Mouse (Mus musculus): ENCODE results near the gene Fbxl7. TPM values are rescaled to one million over a fixed set of nuclear protein-coding genes. Genes with fewer than 3 reads are reported as not detected.

The Fbxl7 gene
- polyA plus RNA-seq, 1 experiment from 2014 or later: 11.3 TPM

DNA sequence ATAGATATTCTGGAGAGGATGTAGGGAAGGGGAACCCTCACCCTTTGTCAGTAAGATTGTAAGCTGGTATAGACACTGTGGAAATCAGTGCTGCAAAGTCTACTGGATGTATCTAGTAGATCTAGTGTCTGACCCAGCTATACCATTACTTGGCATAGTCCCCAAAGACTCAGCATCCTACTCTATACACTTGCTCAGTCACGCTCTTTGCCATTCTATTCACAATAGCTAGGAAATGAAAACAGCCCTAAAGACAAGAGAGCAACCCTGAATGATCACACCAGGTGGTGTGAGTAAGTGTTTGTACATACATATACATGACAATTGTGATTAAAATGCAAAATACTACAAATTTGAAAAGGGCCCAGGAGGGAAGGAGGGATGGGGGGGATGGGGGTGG is 23.1 kb downstream of the Fbxl7 start:
- Histone ChIP-seq H3K9me3 (no peaks in the 10 kb centered on the region), H3K4me1 (replicated peaks) (peaks cover 11% of the 10 kb centered on the region), H3K4me3 (replicated peaks) (no peak overlapping the region), H3K27ac (no peak overlapping the region), H3K9ac (no peak overlapping the region), H3K4me2 (replicated peaks) (no peak overlapping the region), H3K36me3 (no peaks in the 10 kb centered on the region), H3K27me3 (replicated peaks) (no peaks in the 10 kb centered on the region)
- 90% methylated on average over 1 of the region's 1 CpGs for WGBS
- ATAC-seq: no peak

DNA sequence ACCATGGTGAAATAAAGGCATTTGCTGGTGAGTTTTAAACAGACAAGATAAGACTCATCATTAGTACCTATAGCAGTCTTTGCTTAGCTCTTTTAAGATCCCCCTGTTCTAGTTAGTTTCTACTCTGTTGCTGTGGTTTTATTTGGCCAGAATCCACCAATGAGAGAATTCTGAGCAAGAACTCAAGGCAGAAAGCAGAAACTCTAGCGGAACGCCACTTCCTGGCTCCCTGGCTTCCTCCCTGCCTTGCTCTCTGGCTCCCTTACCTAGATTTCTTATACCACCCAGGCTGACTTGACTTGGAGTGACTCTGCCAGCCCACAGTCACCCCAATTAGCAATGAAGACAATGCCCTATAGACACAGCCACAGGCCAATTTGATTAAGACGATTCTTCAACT is 26.2 kb downstream of the Fbxl7 start:
- ATAC-seq: no peak
- Histone ChIP-seq H3K4me2 (replicated peaks) (no peak overlapping the region), H3K27ac (no peak overlapping the region), H3K27me3 (replicated peaks) (no peaks in the 10 kb centered on the region), H3K36me3 (no peaks in the 10 kb centered on the region), H3K9ac (no peak overlapping the region), H3K4me1 (replicated peaks) (0 out of 2 replicates have a peak, but pooled peaks cover 6% of the 10 kb centered on the region), H3K9me3 (no peaks in the 10 kb centered on the region), H3K4me3 (replicated peaks) (no peak overlapping the region)
- WGBS: 75% methylated on average over 3 of the region's 3 CpGs

DNA sequence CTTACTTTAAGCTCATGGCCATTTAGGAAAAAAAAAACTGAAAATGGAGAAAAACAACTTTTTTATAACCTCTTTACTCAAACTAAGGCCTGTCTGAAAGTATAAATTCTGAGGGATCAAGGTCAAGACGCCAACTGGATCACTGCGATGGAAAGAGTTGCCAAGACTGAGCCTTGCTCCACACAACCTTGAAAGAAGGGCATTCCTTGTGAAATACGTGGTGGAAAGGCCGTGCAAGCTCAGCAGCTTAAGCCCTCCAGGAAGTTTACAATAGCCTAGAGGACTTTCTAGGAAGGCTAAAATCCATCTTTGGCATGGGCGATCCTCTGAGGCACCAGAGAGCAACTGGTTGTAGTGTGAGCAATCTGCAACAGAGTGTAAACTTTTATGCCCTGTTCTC is 27.9 kb downstream of the Fbxl7 start:
- H3K4me3 ChIP-seq (replicated peaks): no peak overlapping the region
- H3K9me3 ChIP-seq: no peaks in the 10 kb centered on the region
- H3K4me2 ChIP-seq (replicated peaks): no peak overlapping the region
- H3K27me3 ChIP-seq (replicated peaks): no peaks in the 10 kb centered on the region
- 0 out of 2 replicates have a peak, but pooled peaks cover 6% of the 10 kb centered on the region for H3K4me1 ChIP-seq (replicated peaks)
- 58% methylated on average over 5 of the region's 5 CpGs for WGBS
- no peaks in the 10 kb centered on the region for H3K36me3 ChIP-seq
- H3K9ac ChIP-seq: no peak overlapping the region
- H3K27ac ChIP-seq: no peak overlapping the region
- no peak for ATAC-seq

DNA sequence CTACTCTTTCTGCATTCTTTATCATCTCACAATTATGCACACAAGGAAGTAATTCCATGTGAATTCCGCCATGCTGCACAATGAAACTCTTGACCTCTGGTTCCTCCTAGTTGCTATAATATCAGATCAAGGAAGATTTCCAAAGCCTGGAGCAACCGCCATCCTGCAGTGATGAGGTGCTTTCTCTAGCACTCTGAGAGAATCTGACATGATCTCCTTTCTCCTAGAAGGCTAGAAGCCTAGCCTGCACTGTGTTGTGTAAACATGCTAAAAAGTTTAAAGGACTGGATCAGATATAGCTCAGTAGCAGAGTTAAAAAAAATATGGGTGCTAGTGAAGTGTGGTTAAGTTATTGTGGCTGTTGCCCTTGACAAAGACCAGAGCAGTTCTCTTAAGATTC is 33.2 kb downstream of the Fbxl7 start:
- Histone ChIP-seq H3K27me3 (replicated peaks) (no peaks in the 10 kb centered on the region), H3K36me3 (no peaks in the 10 kb centered on the region), H3K4me1 (replicated peaks) (no peaks in the 10 kb centered on the region), H3K4me2 (replicated peaks) (no peak overlapping the region), H3K4me3 (replicated peaks) (no peak overlapping the region), H3K9me3 (no peaks in the 10 kb centered on the region), H3K27ac (no peak overlapping the region), H3K9ac (no peak overlapping the region)
- 65% methylated on average over 2 of the region's 2 CpGs for WGBS
- ATAC-seq: no peak

DNA sequence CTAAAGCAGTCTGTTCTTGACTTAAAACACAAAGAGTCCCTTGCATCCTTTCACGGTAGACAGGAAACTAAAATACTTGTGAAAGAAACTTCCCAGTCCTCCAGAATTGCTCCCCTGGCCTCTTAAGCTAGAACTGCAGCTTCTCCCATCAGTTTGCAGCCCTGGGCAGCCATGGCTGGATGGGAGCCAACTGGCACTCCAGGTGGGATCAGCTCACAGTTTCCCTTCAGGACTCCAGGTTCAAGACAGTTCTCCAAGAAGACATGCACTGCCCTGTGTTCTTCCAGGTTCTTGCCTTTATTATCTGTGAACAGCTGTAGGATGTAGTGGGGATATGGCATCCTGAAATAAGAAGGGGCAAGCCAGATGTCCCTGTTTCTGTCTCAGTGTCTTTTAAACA is 45.8 kb downstream of the Fbxl7 start:
- H3K4me2 ChIP-seq (replicated peaks): no peak overlapping the region
- ATAC-seq: no peak
- no peak overlapping the region for H3K9ac ChIP-seq
- no peaks in the 10 kb centered on the region for H3K27me3 ChIP-seq (replicated peaks)
- no peak overlapping the region for H3K27ac ChIP-seq
- no peak overlapping the region for H3K4me3 ChIP-seq (replicated peaks)
- H3K4me1 ChIP-seq (replicated peaks): 0 out of 2 replicates have a peak, but pooled peaks cover 3% of the 10 kb centered on the region
- no peaks in the 10 kb centered on the region for H3K9me3 ChIP-seq
- H3K36me3 ChIP-seq: no peaks in the 10 kb centered on the region
- 33% methylated on average over 1 of the region's 1 CpGs for WGBS

DNA sequence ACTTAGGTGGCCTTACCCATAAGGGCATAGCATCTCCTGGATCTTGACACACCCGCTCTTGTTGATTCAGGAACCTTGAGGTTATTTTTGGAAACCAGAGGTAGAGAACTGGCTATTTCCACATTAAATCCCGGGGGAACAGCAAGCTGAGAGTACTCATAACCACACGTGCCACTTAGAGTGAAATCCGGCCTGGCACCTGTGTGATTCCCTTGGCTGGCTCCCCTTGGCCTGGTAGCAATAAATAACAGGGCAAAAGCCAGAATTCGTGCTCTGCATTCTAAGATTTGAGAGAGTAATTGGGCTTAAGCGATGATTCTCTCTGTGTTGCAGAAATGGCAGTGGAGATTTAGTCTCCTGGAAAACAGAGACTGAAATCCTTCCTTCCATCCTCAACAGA is 53.2 kb downstream of the Fbxl7 start:
- Histone ChIP-seq H3K9ac (no peak overlapping the region), H3K9me3 (no peaks in the 10 kb centered on the region), H3K4me1 (replicated peaks) (no peaks in the 10 kb centered on the region), H3K4me3 (replicated peaks) (no peak overlapping the region), H3K27me3 (replicated peaks) (no peaks in the 10 kb centered on the region), H3K27ac (no peak overlapping the region), H3K4me2 (replicated peaks) (no peak overlapping the region), H3K36me3 (no peaks in the 10 kb centered on the region)
- ATAC-seq: no peak
- 85% methylated on average over 6 of the region's 6 CpGs for WGBS

DNA sequence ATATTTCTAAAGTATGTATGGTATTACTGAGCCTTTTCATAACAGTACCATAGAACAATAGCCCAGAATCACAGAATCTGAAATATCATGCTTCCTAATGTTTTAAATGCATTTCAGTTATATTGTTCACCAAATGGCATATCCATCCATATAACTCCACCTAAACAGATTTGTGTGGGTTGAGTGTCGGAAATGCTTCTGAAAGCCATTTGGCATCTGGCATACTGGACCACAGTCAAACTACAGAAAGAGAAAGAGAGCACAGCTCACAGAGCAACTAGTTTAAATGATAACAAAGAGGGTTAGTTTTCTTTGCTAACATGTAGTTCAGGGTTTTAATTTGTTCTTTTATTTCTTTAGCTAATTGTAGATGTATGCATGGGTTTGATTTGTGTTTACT is 57.0 kb downstream of the Fbxl7 start:
- Histone ChIP-seq H3K27me3 (replicated peaks) (no peaks in the 10 kb centered on the region), H3K4me3 (replicated peaks) (no peak overlapping the region), H3K27ac (no peak overlapping the region), H3K9ac (no peak overlapping the region), H3K36me3 (no peaks in the 10 kb centered on the region), H3K4me1 (replicated peaks) (no peaks in the 10 kb centered on the region), H3K4me2 (replicated peaks) (no peak overlapping the region), H3K9me3 (no peaks in the 10 kb centered on the region)
- no peak for ATAC-seq
- 97% methylated on average over 1 of the region's 1 CpGs for WGBS

DNA sequence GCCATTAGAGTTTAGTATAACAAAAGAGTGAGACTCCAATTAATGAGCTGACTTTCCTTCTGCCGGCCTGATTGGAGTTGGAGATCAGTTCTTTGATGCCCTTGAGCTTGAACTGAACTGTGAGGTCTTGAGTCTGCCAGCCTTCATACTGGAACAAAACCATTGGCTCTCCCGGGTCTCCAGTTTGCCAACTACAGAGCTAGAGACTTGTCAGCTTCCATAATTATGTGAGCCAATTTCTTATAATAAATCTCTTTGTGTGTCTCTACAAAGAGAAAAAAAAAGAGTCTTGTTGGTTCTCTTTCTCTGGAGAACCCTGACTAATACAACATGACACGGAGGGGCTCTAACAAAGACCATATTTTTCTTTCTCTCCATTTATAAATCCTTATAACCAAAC is 58.2 kb downstream of the Fbxl7 start:
- H3K4me3 ChIP-seq (replicated peaks): no peak overlapping the region
- ATAC-seq: no peak
- H3K4me1 ChIP-seq (replicated peaks): no peaks in the 10 kb centered on the region
- 77% methylated on average over 3 of the region's 3 CpGs for WGBS
- H3K36me3 ChIP-seq: no peaks in the 10 kb centered on the region
- no peak overlapping the region for H3K9ac ChIP-seq
- no peaks in the 10 kb centered on the region for H3K27me3 ChIP-seq (replicated peaks)
- H3K4me2 ChIP-seq (replicated peaks): no peak overlapping the region
- H3K27ac ChIP-seq: no peak overlapping the region
- H3K9me3 ChIP-seq: no peaks in the 10 kb centered on the region

DNA sequence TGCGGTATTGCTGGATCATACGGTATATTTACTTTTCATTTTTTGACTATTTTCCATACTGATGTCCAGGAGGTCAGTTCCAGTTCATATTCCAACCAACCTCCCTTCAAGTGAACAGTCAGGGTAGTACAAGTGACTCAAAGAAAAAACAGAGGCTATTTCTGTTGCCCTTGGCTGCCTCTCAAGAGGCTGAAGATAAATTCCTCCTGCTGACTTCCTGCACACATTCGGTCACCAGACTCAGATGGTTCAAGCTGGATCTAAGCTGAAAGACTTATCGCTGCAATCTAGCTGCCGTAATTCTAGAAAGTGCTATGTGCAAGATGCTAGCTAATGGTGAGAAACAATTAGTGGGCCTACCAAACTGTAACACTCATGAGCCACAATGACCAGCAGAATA is 61.0 kb downstream of the Fbxl7 start:
- Histone ChIP-seq H3K9me3 (no peaks in the 10 kb centered on the region), H3K9ac (no peak overlapping the region), H3K27ac (no peak overlapping the region), H3K27me3 (replicated peaks) (no peaks in the 10 kb centered on the region), H3K4me2 (replicated peaks) (no peak overlapping the region), H3K4me1 (replicated peaks) (no peaks in the 10 kb centered on the region), H3K36me3 (no peaks in the 10 kb centered on the region), H3K4me3 (replicated peaks) (no peak overlapping the region)
- no peak for ATAC-seq
- 80% methylated on average over 5 of the region's 5 CpGs for WGBS

DNA sequence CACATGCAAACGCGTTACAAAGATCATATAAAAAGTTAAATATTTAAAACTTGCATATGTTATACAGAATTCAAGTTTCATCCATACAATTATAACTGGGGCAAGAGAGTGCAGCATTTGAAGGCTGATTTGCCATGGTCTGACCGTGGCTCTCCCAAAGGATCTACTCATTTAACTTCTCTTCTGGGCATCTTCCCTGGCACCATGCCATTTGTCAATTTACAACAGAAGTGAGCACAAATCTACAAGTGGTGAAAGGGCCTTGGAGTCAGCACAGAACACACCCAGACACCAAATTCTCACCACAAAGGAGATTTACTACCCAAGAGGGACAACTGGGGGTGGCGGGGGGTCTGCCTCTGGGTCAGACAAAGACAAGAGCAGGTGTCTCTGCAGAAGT is 64.2 kb downstream of the Fbxl7 start:
- H3K27ac ChIP-seq: no peak overlapping the region
- no peaks in the 10 kb centered on the region for H3K36me3 ChIP-seq
- H3K27me3 ChIP-seq (replicated peaks): no peaks in the 10 kb centered on the region
- WGBS: 84% methylated on average over 4 of the region's 4 CpGs
- H3K4me2 ChIP-seq (replicated peaks): no peak overlapping the region
- no peak for ATAC-seq
- H3K9ac ChIP-seq: no peak overlapping the region
- H3K9me3 ChIP-seq: no peaks in the 10 kb centered on the region
- H3K4me1 ChIP-seq (replicated peaks): no peaks in the 10 kb centered on the region
- no peak overlapping the region for H3K4me3 ChIP-seq (replicated peaks)

DNA sequence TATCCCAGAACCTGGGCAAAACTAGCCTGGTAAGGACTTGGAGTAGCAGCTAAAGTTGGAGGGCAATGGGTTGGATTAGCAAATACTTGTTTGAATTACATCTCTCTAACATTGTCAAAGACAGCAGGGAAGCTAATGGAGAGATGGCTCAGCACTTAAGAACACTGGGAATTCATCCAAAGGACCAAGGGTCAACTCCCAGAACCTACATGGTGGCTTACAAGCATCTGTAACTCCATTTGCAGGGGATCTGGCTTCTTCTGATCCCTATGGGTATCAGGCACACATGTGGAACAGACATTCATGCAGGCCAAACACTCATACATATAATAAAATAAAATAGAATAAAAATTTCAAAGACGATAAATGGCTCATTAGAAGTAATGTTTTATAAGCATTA is 78.4 kb downstream of the Fbxl7 start:
- H3K27ac ChIP-seq: no peak overlapping the region
- ATAC-seq: no peak
- no peak overlapping the region for H3K4me2 ChIP-seq (replicated peaks)
- WGBS: 72% methylated on average over 1 of the region's 1 CpGs
- H3K27me3 ChIP-seq (replicated peaks): no peaks in the 10 kb centered on the region
- no peaks in the 10 kb centered on the region for H3K36me3 ChIP-seq
- no peak overlapping the region for H3K4me3 ChIP-seq (replicated peaks)
- H3K4me1 ChIP-seq (replicated peaks): no peaks in the 10 kb centered on the region
- no peaks in the 10 kb centered on the region for H3K9me3 ChIP-seq
- H3K9ac ChIP-seq: no peak overlapping the region

DNA sequence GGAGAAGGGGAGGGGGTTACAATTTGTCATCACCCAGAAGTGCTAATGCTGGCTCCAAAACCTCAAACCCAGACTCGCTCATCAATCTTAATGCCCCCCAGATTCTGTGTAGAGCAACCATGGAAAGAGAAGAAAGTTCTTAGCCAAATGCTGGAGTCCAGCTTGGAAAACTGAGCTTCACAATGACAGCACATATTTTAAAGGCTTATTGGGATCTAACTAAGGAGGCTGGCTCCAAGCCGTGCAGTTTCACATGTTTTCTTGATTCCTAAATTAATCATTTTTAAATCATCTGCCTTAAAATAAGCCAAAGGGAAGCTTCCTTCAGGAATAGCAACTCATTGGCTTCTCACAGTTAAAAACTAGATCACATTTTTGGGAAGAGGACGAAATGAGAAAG is 82.5 kb downstream of the Fbxl7 start:
- H3K27ac ChIP-seq: no peak overlapping the region

DNA sequence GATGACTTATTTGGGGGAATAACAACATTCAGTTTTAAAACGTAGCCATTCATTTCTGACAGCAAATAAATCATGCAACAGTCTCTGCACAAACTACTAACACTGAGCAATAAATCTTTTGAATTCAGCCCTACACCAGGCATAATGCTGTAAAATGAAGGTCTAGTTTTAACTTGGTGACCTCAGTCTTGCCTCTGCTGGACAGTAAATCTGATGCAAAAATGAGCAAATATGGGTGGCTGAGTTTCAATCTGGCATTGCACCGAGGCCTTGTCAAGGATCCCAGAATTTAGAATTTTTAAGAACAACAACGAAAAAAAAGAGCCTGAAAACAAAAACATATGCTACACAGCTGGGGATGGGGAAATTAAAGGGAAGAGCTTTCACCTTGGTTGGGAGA is 85.8 kb downstream of the Fbxl7 start:
- H3K27ac ChIP-seq: no peak overlapping the region
- no peak overlapping the region for H3K4me3 ChIP-seq (replicated peaks)
- H3K4me2 ChIP-seq (replicated peaks): no peak overlapping the region
- no peak for ATAC-seq
- 61% methylated on average over 3 of the region's 3 CpGs for WGBS
- no peak overlapping the region for H3K9ac ChIP-seq
- H3K27me3 ChIP-seq (replicated peaks): no peaks in the 10 kb centered on the region
- H3K4me1 ChIP-seq (replicated peaks): no peaks in the 10 kb centered on the region
- no peaks in the 10 kb centered on the region for H3K36me3 ChIP-seq
- no peaks in the 10 kb centered on the region for H3K9me3 ChIP-seq

More for the DNA sequence above, 82.5 kb downstream of the Fbxl7 start:
- no peak overlapping the region for H3K9ac ChIP-seq
- H3K27me3 ChIP-seq (replicated peaks): no peaks in the 10 kb centered on the region
- H3K9me3 ChIP-seq: no peaks in the 10 kb centered on the region
- ATAC-seq: no peak
- no peak overlapping the region for H3K4me2 ChIP-seq (replicated peaks)
- no peaks in the 10 kb centered on the region for H3K36me3 ChIP-seq
- WGBS: 68% methylated on average over 3 of the region's 3 CpGs
- no peaks in the 10 kb centered on the region for H3K4me1 ChIP-seq (replicated peaks)
- no peak overlapping the region for H3K4me3 ChIP-seq (replicated peaks)

DNA sequence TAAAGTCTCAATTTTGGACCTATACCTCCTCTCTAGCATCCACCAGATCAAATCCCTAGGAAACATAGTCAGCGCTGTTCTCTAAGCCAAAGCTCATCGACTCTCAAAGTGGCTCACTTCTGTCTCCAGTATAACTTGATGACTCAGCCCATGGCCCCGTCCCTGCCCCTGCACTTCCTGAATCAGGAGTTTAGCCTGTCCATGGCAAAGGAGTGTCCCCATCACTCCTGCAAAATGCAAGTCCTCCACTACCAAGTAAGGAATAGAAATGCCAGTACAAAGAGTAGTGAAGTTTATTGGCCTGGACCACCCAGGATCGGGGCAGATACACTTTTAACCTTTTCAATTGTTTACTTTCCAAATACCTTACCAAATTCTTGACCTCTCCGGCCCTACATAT is 91.3 kb downstream of the Fbxl7 start:
- Histone ChIP-seq H3K9ac (no peak overlapping the region), H3K27me3 (replicated peaks) (no peaks in the 10 kb centered on the region), H3K27ac (no peak overlapping the region), H3K4me1 (replicated peaks) (0 out of 2 replicates have a peak, but pooled peaks cover 3% of the 10 kb centered on the region), H3K36me3 (no peaks in the 10 kb centered on the region), H3K4me3 (replicated peaks) (no peak overlapping the region), H3K4me2 (replicated peaks) (no peak overlapping the region), H3K9me3 (no peaks in the 10 kb centered on the region)
- no peak; the same call in 1 of the 2 replicates for ATAC-seq
- WGBS: 35% methylated on average over 5 of the region's 5 CpGs
